Mouse (Mus musculus): Measurements from ENCODE around the gene Lypd6.

Lypd6 gene

GRCm38 (mm10) chr2:50110167-50110566 lies 43.9 kb downstream of the Lypd6 start:
- DNase-seq = peak; percentile 17

- no peak for DNase-seq
Observed at GRCm38 (mm10) chr2:50111169-50111568, 44.9 kb downstream of the Lypd6 start.

GRCm38 (mm10) chr2:50111609-50112008 lies 45.4 kb downstream of the Lypd6 start:
- no peak for DNase-seq

GRCm38 (mm10) chr2:50112427-50112826 lies 46.2 kb downstream of the Lypd6 start:
- no peak for DNase-seq

- no peak for DNase-seq
Observed at GRCm38 (mm10) chr2:50119101-50119500, 52.9 kb downstream of the Lypd6 start.

GRCm38 (mm10) chr2:50120839-50121238 lies 54.6 kb downstream of the Lypd6 start:
- DNase-seq = no peak

- no peak for DNase-seq
Observed at GRCm38 (mm10) chr2:50123376-50123775, 57.1 kb downstream of the Lypd6 start.

- no peak for DNase-seq
Observed at GRCm38 (mm10) chr2:50127513-50128175, 61.4 kb downstream of the Lypd6 start.

GRCm38 (mm10) chr2:50128322-50129277 lies 62.4 kb downstream of the Lypd6 start:
- no peak for DNase-seq

GRCm38 (mm10) chr2:50130674-50131073 lies 64.4 kb downstream of the Lypd6 start:
- no peak for DNase-seq

GRCm38 (mm10) chr2:50143672-50144071 lies 77.4 kb downstream of the Lypd6 start:
- DNase-seq = no peak

GRCm38 (mm10) chr2:50147308-50147707 lies 81.1 kb downstream of the Lypd6 start:
- DNase-seq = no peak

- DNase-seq = no peak
Observed at GRCm38 (mm10) chr2:50149257-50150202, 83.3 kb downstream of the Lypd6 start.

GRCm38 (mm10) chr2:50150203-50150590 lies 84.0 kb downstream of the Lypd6 start:
- no peak for DNase-seq

GRCm38 (mm10) chr2:50150816-50151215 lies 84.6 kb downstream of the Lypd6 start:
- DNase-seq = no peak

GRCm38 (mm10) chr2:50151401-50151800 lies 85.2 kb downstream of the Lypd6 start:
- no peak for DNase-seq

- no peak for DNase-seq
Observed at GRCm38 (mm10) chr2:50151879-50152278, 85.7 kb downstream of the Lypd6 start.

- DNase-seq = no peak
Observed at GRCm38 (mm10) chr2:50156009-50156408, 89.8 kb downstream of the Lypd6 start.

GRCm38 (mm10) chr2:50160069-50160468 lies 93.8 kb downstream of the Lypd6 start:
- DNase-seq = no peak

GRCm38 (mm10) chr2:50163608-50164007 lies 97.4 kb downstream of the Lypd6 start:
- no peak for DNase-seq

GRCm38 (mm10) chr2:50165277-50165676 lies 99.0 kb downstream of the Lypd6 start:
- no peak for DNase-seq

GRCm38 (mm10) chr2:50166082-50166481 lies 99.9 kb downstream of the Lypd6 start:
- no peak for DNase-seq
